Mouse (Mus musculus) CH12.LX (cell line): Measurements from ENCODE around the gene Cox5b.

Source experiments
- E2F4 ChIP-seq: IDR thresholded peaks from 2 replicates; pipeline ENCODE4 v1.6.1; 2011; ENCODE audit warnings: low read depth, low read length, improper control_type of control experiment; ENCODE audit not compliant: insufficient replicate concordance
- ETS1 ChIP-seq: conservative IDR thresholded peaks from 2 replicates; pipeline ENCODE4 v1.6.1; 2012; ENCODE audit warnings: low read depth, mild to moderate bottlenecking, inconsistent platforms, low read length, improper control_type of control experiment, moderate library complexity
- MAX ChIP-seq: IDR thresholded peaks from 2 replicates; pipeline ENCODE4 v1.6.1; 2011; ENCODE audit warnings: low read length, improper control_type of control experiment

- TF ChIP-seq MAX: no peak
- TF ChIP-seq ETS1: no peak
- TF ChIP-seq E2F4: no peak
These were observed 47.2 kb upstream of the Cox5b start for GRCm38 (mm10) chr1:36643957-36644614.
